Mouse (Mus musculus) embryonic facial prominence, embryonic 14.5 days (tissue): ENCODE results near the gene Stk31. TPM values are rescaled to one million over a fixed set of nuclear protein-coding genes. Genes with fewer than 3 reads are reported as not detected.
"Not testable (repeated sequence)": the region's sequence is repeated elsewhere in the genome, so short reads cannot be mapped to it uniquely, and the experiment has no call there.

Experiments
- ATAC-seq: fragments of 200-750 bp; cut with Nextera tagmentation; 2 replicates; pipeline ENCODE4 v1.8.0; 2017; ENCODE audit warnings: low read depth, moderate number of reproducible peaks, moderate TSS enrichment
- DNase-seq: peaks from one replicate; pipeline ENCODE4 v3.0.0-alpha.2; 2015; ENCODE audit warnings: low spot score
- H3K27ac ChIP-seq: fragments of 300-500 bp; sonication (generic); replicated peaks from 2 replicates; pipeline ENCODE4 v1.5.1; 2014; ENCODE audit warnings: low read depth, mild to moderate bottlenecking, low read length, moderate library complexity
- H3K27me3 ChIP-seq: fragments of 300-500 bp; sonication (generic); replicated peaks from 2 replicates; pipeline ENCODE4 v1.6.1; 2014; ENCODE audit warnings: low read length; ENCODE audit not compliant: control insufficient read depth, insufficient read depth
- H3K36me3 ChIP-seq: fragments of 300-500 bp; sonication (generic); 2 replicates; pipeline ENCODE4 v1.6.1; 2014; ENCODE audit warnings: low read length, mixed read lengths; ENCODE audit not compliant: control insufficient read depth, insufficient read depth
- H3K4me1 ChIP-seq: fragments of 300-500 bp; sonication (generic); 2 replicates; pipeline ENCODE4 v1.6.1; 2014; ENCODE audit warnings: antibody characterized with exemption, low read length; ENCODE audit not compliant: control insufficient read depth, insufficient read depth
- H3K4me2 ChIP-seq: fragments of 300-500 bp; sonication (generic); 2 replicates; pipeline ENCODE4 v1.6.1; 2014; ENCODE audit warnings: low read depth, mild to moderate bottlenecking, low read length, moderate library complexity, mixed read lengths
- H3K4me3 ChIP-seq: fragments of 300-500 bp; sonication (generic); 2 replicates; pipeline ENCODE4 v1.5.1; 2014; ENCODE audit warnings: low read depth, mild to moderate bottlenecking, low read length
- H3K9ac ChIP-seq: fragments of 300-500 bp; sonication (generic); 2 replicates; pipeline ENCODE4 v1.6.1; 2014; ENCODE audit warnings: low read depth, mild to moderate bottlenecking, low read length, moderate library complexity, mixed read lengths
- H3K9me3 ChIP-seq: fragments of 300-500 bp; sonication (generic); 2 replicates; pipeline ENCODE4 v1.6.1; 2016; ENCODE audit warnings: low read length; ENCODE audit not compliant: control insufficient read depth
- WGBS: fragments of 180-500 bp; shearing (Covaris S2); extraction: QIAGEN DNeasy Blood & Tissue Kit; methylation state at CpG from one replicate; pipeline ENCODE4 v1.1.7; 2014; 5-methylcytosine and 5-hydroxymethylcytosine counted together
- polyA plus RNA-seq: library from polyadenylated mRNA; unstranded; fragments of >200 nt; fragmentation: Nextera tagmentation; extraction: Ambion mirVana; gene quantifications from 2 replicates; pipeline ENCODE4 v1.2.1, GENCODE M21; 2014

The Stk31 gene
- polyA plus RNA-seq, 1 experiment from 2014 or later: not detected

GRCm38 (mm10) chr6:49378328-49378727 is 17.1 kb upstream of the Stk31 start:
- ATAC-seq: peak; percentile 26; the same call in 1 of the 2 replicates
- no peak overlapping the region for H3K4me2 ChIP-seq
- no peaks in the 10 kb centered on the region for H3K9me3 ChIP-seq
- no peak overlapping the region for H3K4me3 ChIP-seq
- peaks cover 14% of the 10 kb centered on the region; the same call in 1 of the 2 replicates for H3K36me3 ChIP-seq
- DNase-seq: peak; percentile 66
- no peak overlapping the region for H3K9ac ChIP-seq
- H3K27me3 ChIP-seq: no peaks in the 10 kb centered on the region
- H3K27ac ChIP-seq: no peak overlapping the region
- WGBS: 55% methylated on average over 12 of the region's 12 CpGs
- H3K4me1 ChIP-seq: no peaks in the 10 kb centered on the region

GRCm38 (mm10) chr6:49394276-49394675 is 1.1 kb upstream of the Stk31 start:
- Histone ChIP-seq H3K9me3 (no peaks in the 10 kb centered on the region), H3K4me2 (no peak overlapping the region), H3K27ac (no peak overlapping the region), H3K36me3 (no peaks in the 10 kb centered on the region), H3K27me3 (no peaks in the 10 kb centered on the region), H3K9ac (no peak overlapping the region), H3K4me3 (no peak overlapping the region), H3K4me1 (no peaks in the 10 kb centered on the region)
- ATAC-seq (no peak), DNase-seq (no peak)
- 61% methylated on average over 1 of the region's 1 CpGs for WGBS

DNA sequence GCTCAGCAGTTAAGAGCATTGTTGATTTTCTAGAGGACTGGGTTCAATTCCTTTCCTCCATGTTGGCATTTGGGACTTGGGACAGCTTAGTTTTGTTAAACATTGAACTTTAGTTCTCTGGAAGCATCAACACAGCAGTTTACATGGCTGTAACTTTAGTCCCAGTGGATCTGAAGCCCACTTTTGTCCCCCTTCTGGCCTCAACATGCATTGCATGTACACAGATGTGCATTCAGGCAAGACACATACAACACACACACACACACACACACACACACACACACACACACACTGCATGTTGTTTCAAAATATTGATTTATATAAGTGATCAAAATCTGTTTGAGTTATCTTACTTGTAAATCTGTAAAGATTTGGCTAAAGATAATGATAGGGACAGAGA is 2.1 kb downstream of the Stk31 start:
- no peak overlapping the region for H3K4me3 ChIP-seq
- ATAC-seq (no peak), DNase-seq (peak; percentile 9)

GRCm38 (mm10) chr6:49398365-49398764 is 3.0 kb downstream of the Stk31 start:
- Histone ChIP-seq H3K9ac (no peak overlapping the region), H3K27ac (no peak overlapping the region), H3K36me3 (no peaks in the 10 kb centered on the region), H3K4me2 (no peak overlapping the region), H3K9me3 (no peaks in the 10 kb centered on the region), H3K4me1 (no peaks in the 10 kb centered on the region), H3K27me3 (no peaks in the 10 kb centered on the region), H3K4me3 (no peak overlapping the region)
- no peak for ATAC-seq
- DNase-seq: peak; percentile 65

More for the DNA sequence above, 2.1 kb downstream of the Stk31 start:
- no peak overlapping the region for H3K27ac ChIP-seq
- H3K4me2 ChIP-seq: no peak overlapping the region
- no peaks in the 10 kb centered on the region for H3K27me3 ChIP-seq
- no peaks in the 10 kb centered on the region for H3K4me1 ChIP-seq
- H3K9ac ChIP-seq: no peak overlapping the region
- no peaks in the 10 kb centered on the region for H3K9me3 ChIP-seq
- H3K36me3 ChIP-seq: no peaks in the 10 kb centered on the region

- Histone ChIP-seq H3K9ac (no peak overlapping the region), H3K4me1 (no peaks in the 10 kb centered on the region), H3K4me2 (no peak overlapping the region), H3K4me3 (no peak overlapping the region), H3K9me3 (no peaks in the 10 kb centered on the region), H3K27ac (no peak overlapping the region), H3K36me3 (no peaks in the 10 kb centered on the region), H3K27me3 (no peaks in the 10 kb centered on the region)
- peak; percentile 1 for DNase-seq
- ATAC-seq: no peak
- 75% methylated on average over 3 of the region's 3 CpGs for WGBS
These were observed 15.4 kb downstream of the Stk31 start for GRCm38 (mm10) chr6:49410830-49411229.

GRCm38 (mm10) chr6:49412967-49413366 is 17.6 kb downstream of the Stk31 start:
- not testable (repeated sequence) for H3K4me2 ChIP-seq, H3K9ac ChIP-seq, H3K4me3 ChIP-seq, DNase-seq, H3K36me3 ChIP-seq, ATAC-seq, H3K27me3 ChIP-seq, H3K4me1 ChIP-seq, H3K9me3 ChIP-seq, H3K27ac ChIP-seq
- 68% methylated on average over 2 of the region's 2 CpGs for WGBS

DNA sequence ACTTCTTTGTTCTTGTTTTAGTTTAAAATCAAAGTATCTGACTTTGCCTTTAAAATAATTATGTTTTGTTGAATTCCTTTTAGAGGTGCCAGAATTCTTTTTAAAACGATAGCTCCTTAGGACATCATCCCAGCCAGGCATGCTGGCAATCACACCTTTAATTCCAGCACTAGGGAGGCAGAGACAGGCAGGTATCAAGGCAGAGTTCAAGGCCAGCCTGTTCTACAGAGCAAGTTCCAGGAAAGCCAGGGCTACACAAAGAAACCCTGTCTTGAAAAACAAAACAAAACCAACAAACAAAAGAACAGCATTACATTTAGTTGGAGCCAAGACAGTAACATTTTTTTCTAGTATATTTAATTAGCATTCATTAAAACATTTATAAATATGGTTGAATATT is 20.6 kb downstream of the Stk31 start:
- no peak overlapping the region for H3K4me2 ChIP-seq
- H3K27ac ChIP-seq: no peak overlapping the region
- DNase-seq (no peak), ATAC-seq (no peak)
- no peaks in the 10 kb centered on the region for H3K27me3 ChIP-seq
- no peak overlapping the region for H3K4me3 ChIP-seq
- no peaks in the 10 kb centered on the region for H3K36me3 ChIP-seq
- WGBS: 65% methylated on average over 1 of the region's 1 CpGs
- H3K9me3 ChIP-seq: no peaks in the 10 kb centered on the region
- no peak overlapping the region for H3K9ac ChIP-seq
- no peaks in the 10 kb centered on the region for H3K4me1 ChIP-seq

DNA sequence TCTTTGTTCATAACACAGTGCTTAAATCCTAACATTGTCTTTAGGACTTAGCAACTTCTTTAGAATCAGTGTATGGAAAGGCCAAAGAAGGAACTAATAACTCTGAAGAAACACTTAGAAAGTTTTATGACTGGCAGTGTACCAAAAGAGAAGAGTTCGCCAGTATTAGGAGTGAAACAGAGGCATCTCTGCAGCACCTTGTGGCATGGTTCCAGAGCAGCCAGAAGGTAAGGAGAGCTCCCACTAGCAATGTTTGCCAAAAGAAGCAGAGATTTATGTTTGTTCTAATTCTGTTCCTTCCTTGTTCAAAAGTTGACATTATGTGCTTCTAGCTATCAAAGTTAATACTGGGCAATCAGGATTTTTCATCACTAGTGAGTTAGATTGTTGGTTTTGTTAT is 41.9 kb downstream of the Stk31 start:
- 63% methylated on average over 1 of the region's 1 CpGs for WGBS
- no peak overlapping the region for H3K9ac ChIP-seq
- H3K4me3 ChIP-seq: no peak overlapping the region
- DNase-seq: peak; percentile 22
- no peak overlapping the region for H3K27ac ChIP-seq
- H3K27me3 ChIP-seq: no peaks in the 10 kb centered on the region
- no peak overlapping the region for H3K4me2 ChIP-seq
- ATAC-seq: no peak
- H3K9me3 ChIP-seq: no peaks in the 10 kb centered on the region
- H3K4me1 ChIP-seq: no peaks in the 10 kb centered on the region
- no peaks in the 10 kb centered on the region for H3K36me3 ChIP-seq

DNA sequence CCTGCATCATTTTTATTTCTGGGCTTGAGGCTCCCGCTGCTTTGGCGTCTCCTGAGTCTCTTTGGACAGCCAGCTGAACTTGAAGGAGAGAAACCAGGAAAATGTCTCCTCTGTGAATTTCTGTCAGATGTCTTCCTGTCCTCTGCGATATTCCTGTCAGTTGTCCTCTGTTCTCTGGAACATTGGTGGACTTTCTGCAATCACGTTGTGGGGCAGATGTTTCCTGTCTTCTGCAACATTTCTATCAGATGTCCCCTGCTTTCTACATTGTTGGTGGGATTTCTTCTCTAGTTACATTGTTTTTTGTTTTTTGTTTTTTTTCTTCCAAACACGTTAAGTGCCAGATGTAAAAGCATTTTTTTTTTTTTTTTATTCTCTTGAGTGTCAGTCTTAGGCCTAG is 62.7 kb downstream of the Stk31 start:
- WGBS: 62% methylated on average over 5 of the region's 5 CpGs
- H3K9ac ChIP-seq: no peak overlapping the region
- H3K4me1 ChIP-seq: no peaks in the 10 kb centered on the region
- H3K27ac ChIP-seq: no peak overlapping the region
- H3K9me3 ChIP-seq: no peaks in the 10 kb centered on the region
- ATAC-seq: no peak
- DNase-seq: peak; percentile 2
- H3K36me3 ChIP-seq: no peaks in the 10 kb centered on the region
- no peaks in the 10 kb centered on the region for H3K27me3 ChIP-seq
- no peak overlapping the region for H3K4me2 ChIP-seq
- no peak overlapping the region for H3K4me3 ChIP-seq
